Mouse (Mus musculus) left cerebral cortex, postnatal 36 days (tissue): ENCODE results near the gene Mink1. TPM values are rescaled to one million over a fixed set of nuclear protein-coding genes. Genes with fewer than 3 reads are reported as not detected.

Experiments used
- DNase-seq, 2 experiments: peaks; one replicate each; pipeline ENCODE4 v3.0.0; 2021 to 2022; ENCODE audit warnings: low spot score in 2 of 2, mixed read lengths in 1 of 2
- intact Hi-C: fragments of 180-260 bp; cut with DNase I; formaldehyde crosslinking; loops from one replicate; pipeline ENCODE4 v1.15.1; 2025
- total RNA-seq, 2 experiments: library from RNA; stranded (reverse); gene quantifications; 2 replicates each; pipeline ENCODE4 v1.2.3; 2021

Mink1 gene
- total RNA-seq, 2 experiments from 2014 or later = 380 to 465 TPM

GRCm38 (mm10) chr11:70658942-70659341 lies 96.3 kb downstream of the Mink1 start:
- DNase-seq = no peak
- intact Hi-C loops = no loop called here

- intact Hi-C loops = no loop called here
Measured at GRCm38 (mm10) chr11:70660571-70660970, 97.9 kb downstream of the Mink1 start.

GRCm38 (mm10) chr11:70663101-70663500 lies 100.4 kb downstream of the Mink1 start:
- DNase-seq = no peak
- intact Hi-C loops = no loop called here

More at GRCm38 (mm10) chr11:70660571-70660970, 97.9 kb downstream of the Mink1 start:
- DNase-seq = no peak

GRCm38 (mm10) chr11:70663957-70664356 lies 101.3 kb downstream of the Mink1 start:
- intact Hi-C loops = no loop called here
- no peak for DNase-seq

Other genes starting within 250 kb of the Mink1 start
- gene Alox12e, start 240.3 kb upstream of the Mink1 start, total RNA-seq = under 1 TPM; 0.17 to 0.54 TPM
- under 1 TPM in 1 of 2 experiments, not detected in 1; 0.39 TPM for gene Alox15, start 210.8 kb upstream of the Mink1 start, total RNA-seq
- gene Pelp1, start 152.8 kb upstream of the Mink1 start, total RNA-seq = 10 to 100 TPM; 35.5 to 37.0 TPM
- gene Arrb2, start 130.2 kb upstream of the Mink1 start, total RNA-seq = 10 to 100 TPM; 55.5 to 76.0 TPM
- gene Med11, start 111.0 kb upstream of the Mink1 start, total RNA-seq = 10 to 100 TPM; 14.0 to 16.7 TPM
- gene Zmynd15, start 103.4 kb upstream of the Mink1 start, total RNA-seq = under 1 TPM; 0.12 to 0.86 TPM
- 1 to 10 TPM in 1 of 2 experiments, under 1 TPM in 1; 0.94 to 1.0 TPM for gene Cxcl16, start 102.9 kb upstream of the Mink1 start, total RNA-seq
- not detected for gene Tm4sf5, start 57.6 kb upstream of the Mink1 start, total RNA-seq
- gene Vmo1, start 48.3 kb upstream of the Mink1 start, total RNA-seq = not detected
- gene Gltpd2, start 43.7 kb upstream of the Mink1 start, total RNA-seq = not detected
- gene Psmb6, start 37.5 kb upstream of the Mink1 start, total RNA-seq = 100 to 1,000 TPM; 164 to 187 TPM
- not detected for gene Gm40193, start 29.9 kb upstream of the Mink1 start, total RNA-seq
- 10 to 100 TPM; 14.5 to 20.7 TPM for gene Pld2, start 22.8 kb upstream of the Mink1 start, total RNA-seq
- gene 4930544D05Rik, start 53.0 kb downstream of the Mink1 start, total RNA-seq = not detected
- gene Chrne, start 56.3 kb downstream of the Mink1 start, total RNA-seq = not detected
- gene Gp1ba, start 76.2 kb downstream of the Mink1 start, total RNA-seq = not detected
- gene Rnf167, start 84.4 kb downstream of the Mink1 start, total RNA-seq = 10 to 100 TPM; 78.6 to 87.8 TPM
- 100 to 1,000 TPM; 113 to 125 TPM for gene Slc25a11, start 84.6 kb downstream of the Mink1 start, total RNA-seq
- gene Pfn1, start 91.8 kb downstream of the Mink1 start, total RNA-seq = 100 to 1,000 TPM; 217 to 244 TPM
- 1 to 10 TPM; 9.5 to 9.6 TPM for gene Eno3, start 94.3 kb downstream of the Mink1 start, total RNA-seq
- gene Spag7, start 106.5 kb downstream of the Mink1 start, total RNA-seq = 10 to 100 TPM; 52.5 to 57.8 TPM
- 100 to 1,000 TPM; 232 to 256 TPM for gene Camta2, start 125.2 kb downstream of the Mink1 start, total RNA-seq
- 1 to 10 TPM; 1.8 to 1.9 TPM for gene Inca1, start 137.3 kb downstream of the Mink1 start, total RNA-seq
- gene Kif1c, start 137.7 kb downstream of the Mink1 start, total RNA-seq = 10 to 100 TPM; 58.9 to 59.3 TPM
- gene Zfp3, start 201.3 kb downstream of the Mink1 start, total RNA-seq = 10 to 100 TPM; 17.3 to 21.7 TPM
- gene Scimp, start 249.7 kb downstream of the Mink1 start, total RNA-seq = not detected